In genomic region chr10:116599056-116599850, GRCm38 (mm10) we compare ENCODE assay signal across 22 mouse cellular contexts.
DNase-seq lines count a peak whose midpoint lies in the region; ATAC-seq lines count a peak whose summit lies in the region.
"Had no signal": no experiment of that assay in that cellular context is flagged by ENCODE, and none has a peak within 500 bp of the region (broad histone marks: within the 10 kb centered on the region; RNA-seq: fewer than 3 reads in every experiment).

No protein-coding gene starts in this region.

- peak; percentile 66; the same call in 1 of the 2 replicates for ATAC-seq in cerebellum, adult (ENCODE audit: insufficient number of reproducible peaks, low FRiP score, low TSS enrichment)
- ATAC-seq: forebrain, embryonic 14.5 days; inflammation-experienced regulatory T-cells, adult 6 months; liver, embryonic 12.5 days; liver, postnatal 0 days; lung, postnatal 0 days; midbrain, embryonic 16.5 days had no signal

- peak; percentile 84 for DNase-seq in brain, adult 2 months (ENCODE audit: low read depth, low spot score)
- peak; percentile 74 for DNase-seq in cerebellum, adult 8-10 months
- peak; percentile 75 to 80 for DNase-seq in cerebellum, postnatal 25 days
- DNase-seq in heart, adult 11 months: no peak
- DNase-seq in neural tube, embryonic 10.5 days (ENCODE audit: extremely low spot score, low spot score): no peak
- DNase-seq: adrenal gland, postnatal 36 days; B cell, adult 2 months; embryo, embryonic 11 days; gastrocnemius, postnatal 25 days; heart, adult 18-20 months; heart, postnatal 4 days; kidney, adult 11 months; kidney, postnatal 36 days; liver, postnatal 0 days; retina, postnatal 1 day; right cerebral cortex, postnatal 14 days had no signal

Comparison
In these comparisons a context has a peak if more than half of its experiments do, and no peak if none do; other contexts are left out.
1. DNase-seq: peak in brain, adult 2 months (single experiment), cerebellum, adult 8-10 months (single experiment) and cerebellum, postnatal 25 days (2 of 2); none in heart, adult 11 months (single experiment) and neural tube, embryonic 10.5 days (single experiment).